Mouse (Mus musculus): ENCODE results near the gene Zap70. TPM values are rescaled to one million over a fixed set of nuclear protein-coding genes. Genes with fewer than 3 reads are reported as not detected.

Zap70 gene
- polyA plus RNA-seq, 1 experiment from 2014 or later, result 1.2 TPM

Other genes starting within 250 kb of the Zap70 start
- gene Cnnm3, start 249.9 kb upstream of the Zap70 start, polyA plus RNA-seq (2015; fragmentation: Nextera tagmentation; extraction: Ambion mirVana), result 3.1 and 4.5 TPM in 2 replicates
- 21.6 and 21.8 TPM in 2 replicates for gene Ankrd23, start 224.9 kb upstream of the Zap70 start, polyA plus RNA-seq (2015; fragmentation: Nextera tagmentation; extraction: Ambion mirVana)
- 0.36 and 1.2 TPM in 2 replicates for gene Gm42417, start 222.4 kb upstream of the Zap70 start, polyA plus RNA-seq (2015; fragmentation: Nextera tagmentation; extraction: Ambion mirVana)
- 29.4 and 33.0 TPM in 2 replicates for gene Ankrd39, start 214.4 kb upstream of the Zap70 start, polyA plus RNA-seq (2015; fragmentation: Nextera tagmentation; extraction: Ambion mirVana)
- gene Sema4c, start 203.4 kb upstream of the Zap70 start, polyA plus RNA-seq (2015; fragmentation: Nextera tagmentation; extraction: Ambion mirVana), result 20.5 and 20.8 TPM in 2 replicates
- 0.27 and 0.51 TPM in 2 replicates for gene Fam178b, start 78.6 kb upstream of the Zap70 start, polyA plus RNA-seq (2015; fragmentation: Nextera tagmentation; extraction: Ambion mirVana)
- 808 and 899 TPM in 2 replicates for gene Cox5b, start 70.3 kb upstream of the Zap70 start, polyA plus RNA-seq (2015; fragmentation: Nextera tagmentation; extraction: Ambion mirVana)
- 0.32 and 0.74 TPM in 2 replicates for gene 4933424G06Rik, start 51.6 kb upstream of the Zap70 start, polyA plus RNA-seq (2015; fragmentation: Nextera tagmentation; extraction: Ambion mirVana)
- gene Actr1b, start 47.4 kb upstream of the Zap70 start, polyA plus RNA-seq (2015; fragmentation: Nextera tagmentation; extraction: Ambion mirVana), result 122 TPM in 2 replicates
- 11.2 and 12.8 TPM in 2 replicates for gene Tmem131, start 181.9 kb downstream of the Zap70 start, polyA plus RNA-seq (2015; fragmentation: Nextera tagmentation; extraction: Ambion mirVana)